Mouse (Mus musculus) hindbrain, embryonic 14.5 days (tissue): ENCODE data around the gene Kcnj11. TPM values are rescaled to one million over a fixed set of nuclear protein-coding genes. Genes with fewer than 3 reads are reported as not detected.
A peak's percentile ranks its signal among the peaks of the same experiment; 100 is the strongest.

Experiments used
- ATAC-seq: fragments of 200-750 bp; cut with Nextera tagmentation; 2 replicates; pipeline ENCODE4 v1.8.0; 2017; ENCODE audit warnings: moderate number of reproducible peaks, mild to moderate bottlenecking, moderate TSS enrichment, moderate library complexity; ENCODE audit not compliant: low FRiP score
- DNase-seq: peaks from one replicate; pipeline ENCODE4 v3.0.0-alpha.2; 2015; ENCODE audit warnings: low spot score
- H3K27ac ChIP-seq: fragments of 300-500 bp; sonication (generic); 2 replicates; pipeline ENCODE4 v1.5.1; 2014; ENCODE audit warnings: mild to moderate bottlenecking, moderate library complexity
- H3K27me3 ChIP-seq: fragments of 300-500 bp; sonication (generic); 2 replicates; pipeline ENCODE4 v1.6.1; 2014; ENCODE audit warnings: mild to moderate bottlenecking, low read length, mixed read lengths; ENCODE audit not compliant: control insufficient read depth, insufficient read depth
- H3K36me3 ChIP-seq: fragments of 300-500 bp; sonication (generic); replicated peaks from 2 replicates; pipeline ENCODE4 v1.6.1; 2014; ENCODE audit not compliant: control insufficient read depth, insufficient read depth
- H3K4me1 ChIP-seq: fragments of 300-500 bp; sonication (generic); replicated peaks from 2 replicates; pipeline ENCODE4 v1.6.1; 2014; ENCODE audit warnings: antibody characterized with exemption, low read length, mixed read lengths; ENCODE audit not compliant: control insufficient read depth, insufficient read depth
- H3K4me2 ChIP-seq: fragments of 300-500 bp; sonication (generic); replicated peaks from 2 replicates; pipeline ENCODE4 v1.6.1; 2014; ENCODE audit warnings: mild to moderate bottlenecking, moderate library complexity
- H3K4me3 ChIP-seq: fragments of 300-500 bp; sonication (generic); replicated peaks from 2 replicates; pipeline ENCODE4 v1.5.1; 2014; ENCODE audit warnings: mild to moderate bottlenecking, low read length
- H3K9ac ChIP-seq: fragments of 300-500 bp; sonication (generic); 2 replicates; pipeline ENCODE4 v1.6.1; 2014
- H3K9me3 ChIP-seq: fragments of 300-500 bp; sonication (generic); 2 replicates; pipeline ENCODE4 v1.6.1; 2016; ENCODE audit warnings: low read length; ENCODE audit not compliant: control insufficient read depth
- WGBS: fragments of 180-500 bp; shearing (Covaris S2); extraction: QIAGEN DNeasy Blood & Tissue Kit; methylation state at CpG from one replicate; pipeline ENCODE4 v1.1.7; 2014; 5-methylcytosine and 5-hydroxymethylcytosine counted together
- polyA plus RNA-seq: library from polyadenylated mRNA; unstranded; fragments of >200 nt; fragmentation: Nextera tagmentation; extraction: Ambion mirVana; gene quantifications from 2 replicates; pipeline ENCODE4 v1.2.1, GENCODE M21; 2014

Kcnj11 gene
- polyA plus RNA-seq, 1 experiment from 2014 or later: 1.2 TPM

GRCm38 (mm10) chr7:46130723-46131122 is 30.2 kb upstream of the Kcnj11 start:
- ATAC-seq (no peak), DNase-seq (no peak)
- H3K36me3 ChIP-seq: no peaks in the 10 kb centered on the region
- no peak overlapping the region for H3K9ac ChIP-seq
- H3K9me3 ChIP-seq: no peaks in the 10 kb centered on the region
- H3K4me1 ChIP-seq: peaks cover 15% of the 10 kb centered on the region
- H3K27ac ChIP-seq: no peak overlapping the region
- no peaks in the 10 kb centered on the region for H3K27me3 ChIP-seq
- WGBS: 83% methylated on average over 7 of the region's 7 CpGs
- no peak overlapping the region for H3K4me2 ChIP-seq
- no peak overlapping the region for H3K4me3 ChIP-seq

- ATAC-seq: peak; percentile 25; the same call in 1 of the 2 replicates
- WGBS: 36% methylated on average over 7 of the region's 7 CpGs
- H3K27ac ChIP-seq: no peak overlapping the region
- no peak overlapping the region for H3K4me2 ChIP-seq
- H3K36me3 ChIP-seq: no peaks in the 10 kb centered on the region
- H3K9me3 ChIP-seq: no peaks in the 10 kb centered on the region
- H3K27me3 ChIP-seq: no peaks in the 10 kb centered on the region
- H3K4me1 ChIP-seq: peaks cover 15% of the 10 kb centered on the region
- DNase-seq: no peak
- H3K9ac ChIP-seq: no peak overlapping the region
- H3K4me3 ChIP-seq: no peak overlapping the region
Observed at GRCm38 (mm10) chr7:46129463-46130179, 29.1 kb upstream of the Kcnj11 start.

GRCm38 (mm10) chr7:46128196-46128595 is 27.6 kb upstream of the Kcnj11 start:
- Histone ChIP-seq H3K4me3 (no peak overlapping the region), H3K27me3 (no peaks in the 10 kb centered on the region), H3K36me3 (no peaks in the 10 kb centered on the region), H3K9ac (no peak overlapping the region), H3K27ac (peak overlapping the region; percentile 32; the same call in 1 of the 2 replicates), H3K4me2 (no peak overlapping the region), H3K4me1 (0 out of 2 replicates have a peak, but pooled peaks cover 13% of the 10 kb centered on the region), H3K9me3 (no peaks in the 10 kb centered on the region)
- WGBS: 19% methylated on average over 7 of the region's 7 CpGs
- DNase-seq (no peak), ATAC-seq (peak; percentile 67)

- 85% methylated on average over 11 of the region's 11 CpGs for WGBS
- ATAC-seq: no peak
- peaks cover 13% of the 10 kb centered on the region; the same call in 1 of the 2 replicates for H3K4me1 ChIP-seq
- H3K27me3 ChIP-seq: no peaks in the 10 kb centered on the region
- H3K9me3 ChIP-seq: no peaks in the 10 kb centered on the region
- H3K9ac ChIP-seq: no peak overlapping the region
- H3K36me3 ChIP-seq: no peaks in the 10 kb centered on the region
- H3K27ac ChIP-seq: no peak overlapping the region
- H3K4me3 ChIP-seq: no peak overlapping the region
- no peak for DNase-seq
- no peak overlapping the region for H3K4me2 ChIP-seq
Observed at GRCm38 (mm10) chr7:46125340-46125739, 24.8 kb upstream of the Kcnj11 start.

- H3K4me2 ChIP-seq: no peak overlapping the region
- H3K9ac ChIP-seq: no peak overlapping the region
- ATAC-seq (no peak), DNase-seq (no peak)
- no peak overlapping the region for H3K4me3 ChIP-seq
- 67% methylated on average over 6 of the region's 6 CpGs for WGBS
- no peaks in the 10 kb centered on the region for H3K36me3 ChIP-seq
- no peaks in the 10 kb centered on the region for H3K9me3 ChIP-seq
- H3K27me3 ChIP-seq: no peaks in the 10 kb centered on the region
- H3K4me1 ChIP-seq: peaks cover 10% of the 10 kb centered on the region; the same call in 1 of the 2 replicates
- no peak overlapping the region for H3K27ac ChIP-seq
Observed at GRCm38 (mm10) chr7:46124460-46124859, 23.9 kb upstream of the Kcnj11 start.

GRCm38 (mm10) chr7:46122964-46123363 is 22.4 kb upstream of the Kcnj11 start:
- no peak for ATAC-seq
- no peaks in the 10 kb centered on the region for H3K9me3 ChIP-seq
- H3K27me3 ChIP-seq: no peaks in the 10 kb centered on the region
- no peak for DNase-seq
- no peak overlapping the region for H3K9ac ChIP-seq
- no peak overlapping the region for H3K4me2 ChIP-seq
- H3K27ac ChIP-seq: no peak overlapping the region
- no peak overlapping the region for H3K4me3 ChIP-seq
- WGBS: 40% methylated on average over 4 of the region's 4 CpGs
- peaks cover 9% of the 10 kb centered on the region; the same call in 1 of the 2 replicates for H3K4me1 ChIP-seq
- H3K36me3 ChIP-seq: no peaks in the 10 kb centered on the region

- H3K27me3 ChIP-seq: no peaks in the 10 kb centered on the region
- 95% methylated on average over 16 of the region's 16 CpGs for WGBS
- no peaks in the 10 kb centered on the region for H3K9me3 ChIP-seq
- H3K4me2 ChIP-seq: no peak overlapping the region
- no peak overlapping the region for H3K27ac ChIP-seq
- no peak overlapping the region for H3K9ac ChIP-seq
- no peak for DNase-seq
- no peak for ATAC-seq
- peaks cover 19% of the 10 kb centered on the region for H3K4me1 ChIP-seq
- no peak overlapping the region for H3K4me3 ChIP-seq
- H3K36me3 ChIP-seq: no peaks in the 10 kb centered on the region
Observed at GRCm38 (mm10) chr7:46117035-46117434, 16.5 kb upstream of the Kcnj11 start.

- ATAC-seq (no peak), DNase-seq (no peak)
- WGBS: 68% methylated on average over 10 of the region's 10 CpGs
- H3K36me3 ChIP-seq: no peaks in the 10 kb centered on the region
- H3K9me3 ChIP-seq: no peaks in the 10 kb centered on the region
- no peak overlapping the region for H3K4me3 ChIP-seq
- no peaks in the 10 kb centered on the region for H3K27me3 ChIP-seq
- H3K4me1 ChIP-seq: peaks cover 19% of the 10 kb centered on the region
- no peak overlapping the region for H3K4me2 ChIP-seq
- H3K27ac ChIP-seq: no peak overlapping the region
- no peak overlapping the region for H3K9ac ChIP-seq
Observed at GRCm38 (mm10) chr7:46116118-46116581, 15.6 kb upstream of the Kcnj11 start.

- ATAC-seq (peak; percentile 11; the same call in 1 of the 2 replicates), DNase-seq (no peak)
- H3K4me1 ChIP-seq: peaks cover 19% of the 10 kb centered on the region
- 53% methylated on average over 3 of the region's 3 CpGs for WGBS
- no peak overlapping the region for H3K4me3 ChIP-seq
- peak overlapping the region; percentile 61 for H3K27ac ChIP-seq
- H3K9me3 ChIP-seq: no peaks in the 10 kb centered on the region
- no peaks in the 10 kb centered on the region for H3K36me3 ChIP-seq
- H3K9ac ChIP-seq: no peak overlapping the region
- no peaks in the 10 kb centered on the region for H3K27me3 ChIP-seq
- no peak overlapping the region for H3K4me2 ChIP-seq
Observed at GRCm38 (mm10) chr7:46113435-46113834, 12.9 kb upstream of the Kcnj11 start.
